Mouse (Mus musculus): ENCODE measurements at regions not wholly inside any gene's neighbourhood (a gene's known extent, or its start where the extent isn't known, plus 50 kb on each side); places are given as distances from the start of the nearest gene placed in this dataset.

GRCm38 (mm10) chr13:44569241-44569778 is 160.0 kb upstream of the Jarid2 start:
- intact Hi-C loops (cut with DNase I): no loop called here
- no peak for DNase-seq

- intact Hi-C loops (cut with DNase I): no loop called here
Measured at GRCm38 (mm10) chr13:44573463-44573862, 155.8 kb upstream of the Jarid2 start.

GRCm38 (mm10) chr13:44579215-44579614 is 150.1 kb upstream of the Jarid2 start:
- no peak for DNase-seq
- intact Hi-C loops (cut with DNase I): no loop called here

More at GRCm38 (mm10) chr13:44573463-44573862, 155.8 kb upstream of the Jarid2 start:
- no peak for DNase-seq

- DNase-seq: no peak
- intact Hi-C loops (cut with DNase I): no loop called here
Measured at GRCm38 (mm10) chr13:44580156-44580736, 149.0 kb upstream of the Jarid2 start.

GRCm38 (mm10) chr13:44580767-44581166 is 148.5 kb upstream of the Jarid2 start:
- no peak for DNase-seq
- intact Hi-C loops (cut with DNase I): no loop called here

GRCm38 (mm10) chr13:44581947-44582766 is 147.1 kb upstream of the Jarid2 start:
- intact Hi-C loops (cut with DNase I): no loop called here
- no peak for DNase-seq

- intact Hi-C loops (cut with DNase I): no loop called here
- no peak for DNase-seq
Measured at GRCm38 (mm10) chr13:44582767-44583085, 146.5 kb upstream of the Jarid2 start.

- DNase-seq: no peak
- intact Hi-C loops (cut with DNase I): no loop called here
Measured at GRCm38 (mm10) chr13:44583614-44584013, 145.7 kb upstream of the Jarid2 start.

GRCm38 (mm10) chr13:44584151-44584550 is 145.1 kb upstream of the Jarid2 start:
- intact Hi-C loops (cut with DNase I): no loop called here
- no peak for DNase-seq

GRCm38 (mm10) chr13:44584551-44584950 is 144.7 kb upstream of the Jarid2 start:
- intact Hi-C loops (cut with DNase I): no loop called here
- DNase-seq: no peak

- no peak for DNase-seq
- intact Hi-C loops (cut with DNase I): no loop called here
Measured at GRCm38 (mm10) chr13:44587846-44588245, 141.4 kb upstream of the Jarid2 start.

- intact Hi-C loops (cut with DNase I): no loop called here
- DNase-seq: peak; percentile 25
Measured at GRCm38 (mm10) chr13:44594645-44595044, 134.6 kb upstream of the Jarid2 start.

GRCm38 (mm10) chr13:44597666-44598065 is 131.6 kb upstream of the Jarid2 start:
- DNase-seq: no peak
- intact Hi-C loops (cut with DNase I): no loop called here

GRCm38 (mm10) chr13:44601024-44601423 is 128.2 kb upstream of the Jarid2 start:
- DNase-seq: no peak

GRCm38 (mm10) chr13:44602658-44603057 is 126.6 kb upstream of the Jarid2 start:
- DNase-seq: no peak

More at GRCm38 (mm10) chr13:44601024-44601423, 128.2 kb upstream of the Jarid2 start:
- intact Hi-C loops (cut with DNase I): no loop called here

GRCm38 (mm10) chr13:44607316-44608285 is 121.7 kb upstream of the Jarid2 start:
- intact Hi-C loops (cut with DNase I): no loop called here
- DNase-seq: peak; percentile 37

More at GRCm38 (mm10) chr13:44602658-44603057, 126.6 kb upstream of the Jarid2 start:
- intact Hi-C loops (cut with DNase I): no loop called here

- no peak for DNase-seq
- intact Hi-C loops (cut with DNase I): no loop called here
Measured at GRCm38 (mm10) chr13:44608286-44608675, 121.0 kb upstream of the Jarid2 start.

- DNase-seq: no peak
- intact Hi-C loops (cut with DNase I): no loop called here
Measured at GRCm38 (mm10) chr13:44608681-44609335, 120.5 kb upstream of the Jarid2 start.

GRCm38 (mm10) chr13:44609606-44610005 is 119.7 kb upstream of the Jarid2 start:
- no peak for DNase-seq
- intact Hi-C loops (cut with DNase I): no loop called here

- intact Hi-C loops (cut with DNase I): no loop called here
- no peak for DNase-seq
Measured at GRCm38 (mm10) chr13:44615696-44616095, 113.6 kb upstream of the Jarid2 start.

Data from left cerebral cortex, postnatal 4 days (tissue).